Mouse (Mus musculus): ENCODE measurements around the gene Lcp2. TPM values are rescaled to one million over a fixed set of nuclear protein-coding genes. Genes with fewer than 3 reads are reported as not detected.
A peak's percentile ranks its signal among the peaks of the same experiment; 100 is the strongest.

Gene Lcp2
- polyA plus RNA-seq, 1 experiment from 2014 or later = 1.2 TPM

GRCm38 (mm10) chr11:34053031-34053818 lies 6.5 kb downstream of the Lcp2 start:
- no peak overlapping the region for H3K4me3 ChIP-seq
- no peak for DNase-seq (ENCODE audit: low spot score)
- H3K27ac ChIP-seq = no peak overlapping the region
- H3K27me3 ChIP-seq (ENCODE audit: low read depth, poor library complexity, severe bottlenecking) = no peaks in the 10 kb centered on the region
- H3K4me1 ChIP-seq = no peaks in the 10 kb centered on the region
- WGBS = 88% methylated on average over 6 of the region's 6 CpGs
- no peaks in the 10 kb centered on the region for H3K36me3 ChIP-seq
- no peaks in the 10 kb centered on the region for H3K9me3 ChIP-seq (replicated peaks)

- Histone ChIP-seq H3K4me1 (no peaks in the 10 kb centered on the region), H3K36me3 (no peaks in the 10 kb centered on the region), H3K9me3 (replicated peaks) (no peaks in the 10 kb centered on the region), H3K4me3 (no peak overlapping the region), H3K27me3 (ENCODE audit: low read depth, poor library complexity, severe bottlenecking) (no peaks in the 10 kb centered on the region), H3K27ac (no peak overlapping the region)
- no peak for DNase-seq (ENCODE audit: low spot score)
- 83% methylated on average over 7 of the region's 7 CpGs for WGBS
These were observed 7.5 kb downstream of the Lcp2 start for GRCm38 (mm10) chr11:34054031-34054727.

GRCm38 (mm10) chr11:34056715-34057114 lies 10.0 kb downstream of the Lcp2 start:
- no peak for DNase-seq (ENCODE audit: low spot score)
- WGBS = 89% methylated on average over 1 of the region's 1 CpGs
- Histone ChIP-seq H3K27ac (no peak overlapping the region), H3K27me3 (ENCODE audit: low read depth, poor library complexity, severe bottlenecking) (no peaks in the 10 kb centered on the region), H3K36me3 (no peaks in the 10 kb centered on the region), H3K9me3 (replicated peaks) (no peaks in the 10 kb centered on the region), H3K4me3 (no peak overlapping the region), H3K4me1 (no peaks in the 10 kb centered on the region)

DNA sequence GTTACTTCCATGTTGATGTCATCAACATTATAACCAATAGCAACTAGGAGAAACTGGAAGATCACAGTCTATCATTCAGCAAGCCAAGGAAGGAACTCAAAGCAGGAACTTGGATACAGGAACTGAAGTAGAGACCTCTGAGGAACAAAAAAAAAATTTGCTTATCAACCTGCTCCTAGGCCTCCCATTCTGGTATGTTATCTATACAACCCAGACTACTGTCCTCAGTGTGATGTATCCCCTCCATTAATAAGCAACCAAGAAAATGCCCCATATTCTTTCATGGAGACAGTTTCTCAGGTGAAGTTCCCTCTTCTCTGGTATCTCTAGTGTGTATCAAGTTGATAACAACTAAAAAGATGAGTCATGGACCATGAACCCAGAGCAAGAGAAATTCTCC lies 11.6 kb downstream of the Lcp2 start:
- Histone ChIP-seq H3K27ac (no peak overlapping the region), H3K27me3 (ENCODE audit: low read depth, poor library complexity, severe bottlenecking) (no peaks in the 10 kb centered on the region), H3K36me3 (no peaks in the 10 kb centered on the region), H3K4me3 (no peak overlapping the region), H3K9me3 (replicated peaks) (no peaks in the 10 kb centered on the region), H3K4me1 (no peaks in the 10 kb centered on the region)
- DNase-seq (ENCODE audit: low spot score) = no peak

DNA sequence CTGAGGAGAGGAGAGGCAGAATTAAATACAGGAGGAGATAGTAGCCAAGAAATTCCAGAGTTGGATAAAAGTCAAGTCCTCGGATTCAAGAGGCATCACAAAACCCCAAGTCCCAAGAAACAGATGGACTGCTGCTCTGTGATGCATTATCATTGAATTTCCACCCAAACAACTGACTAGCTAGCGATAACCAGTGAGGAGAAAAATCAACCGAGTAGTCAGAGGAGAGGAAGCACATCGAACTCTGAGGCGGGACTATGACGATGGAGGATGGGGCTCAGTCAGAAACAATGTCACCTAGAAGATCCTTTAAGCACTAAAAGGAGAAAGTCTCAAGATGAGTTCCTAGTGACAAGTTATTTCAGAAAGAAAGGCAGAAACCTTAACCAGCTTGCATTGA lies 12.2 kb downstream of the Lcp2 start:
- no peaks in the 10 kb centered on the region for H3K27me3 ChIP-seq (ENCODE audit: low read depth, poor library complexity, severe bottlenecking)
- H3K4me1 ChIP-seq = peaks cover 4% of the 10 kb centered on the region
- DNase-seq (ENCODE audit: low spot score) = no peak
- no peak overlapping the region for H3K27ac ChIP-seq
- H3K9me3 ChIP-seq (replicated peaks) = no peaks in the 10 kb centered on the region
- no peaks in the 10 kb centered on the region for H3K36me3 ChIP-seq
- no peak overlapping the region for H3K4me3 ChIP-seq
- WGBS = 90% methylated on average over 6 of the region's 6 CpGs

DNA sequence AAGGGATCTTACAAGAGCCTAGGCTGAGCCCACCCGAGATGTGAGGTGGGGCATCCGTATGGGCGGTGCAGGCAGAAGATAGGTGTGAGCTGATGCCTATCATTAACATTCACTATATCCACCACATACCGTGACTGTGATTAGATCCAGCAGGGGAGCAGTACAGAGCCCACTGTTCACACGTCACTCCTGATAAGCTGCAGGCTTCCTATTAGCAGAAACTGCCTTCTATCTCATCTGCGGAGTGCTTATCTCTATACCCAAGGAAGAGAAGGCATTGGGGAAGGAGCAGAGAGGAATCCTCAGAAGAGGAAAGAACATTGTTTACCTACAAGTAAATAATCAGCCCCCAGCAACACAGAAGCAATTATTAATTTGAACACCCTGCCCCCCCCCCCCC lies 15.0 kb downstream of the Lcp2 start:
- no peak for DNase-seq (ENCODE audit: low spot score)
- Histone ChIP-seq H3K36me3 (no peaks in the 10 kb centered on the region), H3K4me1 (peaks cover 7% of the 10 kb centered on the region), H3K27me3 (ENCODE audit: low read depth, poor library complexity, severe bottlenecking) (no peaks in the 10 kb centered on the region), H3K4me3 (no peak overlapping the region), H3K27ac (no peak overlapping the region), H3K9me3 (replicated peaks) (no peaks in the 10 kb centered on the region)
- 47% methylated on average over 6 of the region's 6 CpGs for WGBS

DNA sequence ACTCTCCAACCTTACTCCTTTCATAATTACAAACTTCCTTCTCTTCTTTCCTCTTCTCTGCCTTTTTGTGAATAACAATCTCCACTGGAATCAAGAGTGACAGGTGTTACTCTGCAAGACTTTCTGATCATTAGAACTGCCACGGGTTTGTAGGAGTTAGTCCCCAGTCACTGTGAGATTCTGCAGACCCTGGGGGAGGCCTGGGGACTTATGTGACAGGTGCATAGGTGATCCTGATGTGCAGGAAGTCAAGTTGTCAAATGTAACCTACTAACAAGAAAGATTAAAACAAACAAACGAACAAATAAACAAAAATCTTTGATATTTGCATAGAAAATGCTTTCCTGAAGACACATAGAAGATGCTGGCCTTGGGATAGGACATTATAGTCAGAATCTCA lies 16.5 kb downstream of the Lcp2 start:
- H3K27me3 ChIP-seq (ENCODE audit: low read depth, poor library complexity, severe bottlenecking) = no peaks in the 10 kb centered on the region
- peaks cover 7% of the 10 kb centered on the region for H3K4me1 ChIP-seq
- 78% methylated on average over 2 of the region's 2 CpGs for WGBS

DNA sequence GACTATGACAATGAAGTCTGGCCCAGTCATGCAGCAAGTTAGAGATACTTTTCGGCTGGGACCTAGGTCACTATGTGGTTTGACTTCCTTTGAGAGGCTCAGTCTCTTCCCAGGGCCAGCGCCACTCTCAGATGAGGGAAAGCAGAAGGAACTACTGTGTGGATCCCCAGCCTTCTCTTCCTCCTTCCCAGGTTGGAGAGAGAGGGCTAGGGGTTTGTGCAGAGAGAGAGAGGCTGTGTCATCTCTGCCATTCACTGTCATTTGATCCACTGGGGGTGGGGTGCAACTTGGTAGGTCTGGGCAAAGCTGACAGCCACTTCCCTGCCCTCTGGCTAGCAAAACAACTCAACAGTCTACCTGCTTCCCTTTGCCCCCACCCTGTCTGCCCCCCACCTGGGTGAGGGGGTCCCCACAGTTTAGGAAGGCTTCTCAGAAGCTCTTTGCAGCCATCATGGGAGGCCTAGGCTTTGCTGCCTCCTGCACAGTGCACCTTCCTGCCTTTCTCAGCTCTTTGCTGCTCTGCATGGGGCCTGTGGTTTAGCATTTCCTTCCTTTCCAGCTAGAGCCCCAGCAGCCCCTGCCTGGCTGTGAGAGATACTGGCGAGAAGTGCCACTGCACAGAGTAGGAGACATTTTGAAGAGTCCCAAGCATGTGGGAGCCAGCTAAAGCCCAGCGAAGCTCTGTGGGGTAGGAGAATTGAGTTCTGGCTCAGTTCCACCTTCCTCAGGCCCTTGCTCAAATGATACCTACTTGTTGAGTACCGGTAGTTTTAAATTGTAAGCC lies 17.2 kb downstream of the Lcp2 start:
- Histone ChIP-seq H3K9me3 (replicated peaks) (no peaks in the 10 kb centered on the region), H3K27me3 (ENCODE audit: low read depth, poor library complexity, severe bottlenecking) (no peaks in the 10 kb centered on the region), H3K4me3 (no peak overlapping the region), H3K36me3 (no peaks in the 10 kb centered on the region), H3K27ac (peak overlapping the region; percentile 46), H3K4me1 (peaks cover 7% of the 10 kb centered on the region)
- DNase-seq (ENCODE audit: low spot score) = no peak
- WGBS = 53% methylated on average over 5 of the region's 5 CpGs

More for the DNA sequence above, 16.5 kb downstream of the Lcp2 start:
- no peak overlapping the region for H3K4me3 ChIP-seq
- no peaks in the 10 kb centered on the region for H3K36me3 ChIP-seq
- no peak overlapping the region for H3K27ac ChIP-seq
- DNase-seq (ENCODE audit: low spot score) = no peak
- H3K9me3 ChIP-seq (replicated peaks) = no peaks in the 10 kb centered on the region

GRCm38 (mm10) chr11:34070596-34070995 lies 23.9 kb downstream of the Lcp2 start:
- peaks cover 8% of the 10 kb centered on the region; the same call in 1 of the 2 replicates for H3K27me3 ChIP-seq (ENCODE audit: low read depth, poor library complexity, severe bottlenecking)
- no peak overlapping the region for H3K27ac ChIP-seq
- H3K36me3 ChIP-seq = no peaks in the 10 kb centered on the region
- H3K9me3 ChIP-seq (replicated peaks) = no peaks in the 10 kb centered on the region
- H3K4me1 ChIP-seq = peaks cover 2% of the 10 kb centered on the region; the same call in 1 of the 2 replicates
- no peak overlapping the region for H3K4me3 ChIP-seq
- DNase-seq (ENCODE audit: low spot score) = no peak

DNA sequence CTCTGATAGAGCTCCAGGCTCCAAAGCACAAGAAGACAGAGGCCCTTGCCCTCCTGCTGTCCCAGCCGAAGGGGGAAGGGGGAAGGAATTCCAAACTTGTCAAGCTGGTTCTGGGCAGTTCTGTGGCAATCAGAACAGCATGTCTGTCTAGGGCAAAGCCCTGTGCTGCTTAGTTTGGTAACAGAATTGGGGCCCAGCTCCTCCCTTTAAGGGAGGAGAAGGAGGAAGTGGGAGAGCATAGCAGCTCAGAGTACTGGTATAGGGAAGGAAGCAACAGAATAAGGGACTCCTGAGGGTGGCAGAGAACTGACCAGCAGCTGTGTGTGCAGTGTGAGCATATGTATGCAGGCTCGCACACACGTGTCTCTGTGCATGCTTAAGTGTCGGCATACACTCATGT lies 25.6 kb downstream of the Lcp2 start:
- 75% methylated on average over 4 of the region's 4 CpGs for WGBS
- Histone ChIP-seq H3K4me1 (peaks cover 2% of the 10 kb centered on the region; the same call in 1 of the 2 replicates), H3K27ac (no peak overlapping the region), H3K27me3 (ENCODE audit: low read depth, poor library complexity, severe bottlenecking) (peaks cover 8% of the 10 kb centered on the region; the same call in 1 of the 2 replicates), H3K36me3 (no peaks in the 10 kb centered on the region), H3K9me3 (replicated peaks) (no peaks in the 10 kb centered on the region), H3K4me3 (no peak overlapping the region)
- DNase-seq (ENCODE audit: low spot score) = no peak

DNA sequence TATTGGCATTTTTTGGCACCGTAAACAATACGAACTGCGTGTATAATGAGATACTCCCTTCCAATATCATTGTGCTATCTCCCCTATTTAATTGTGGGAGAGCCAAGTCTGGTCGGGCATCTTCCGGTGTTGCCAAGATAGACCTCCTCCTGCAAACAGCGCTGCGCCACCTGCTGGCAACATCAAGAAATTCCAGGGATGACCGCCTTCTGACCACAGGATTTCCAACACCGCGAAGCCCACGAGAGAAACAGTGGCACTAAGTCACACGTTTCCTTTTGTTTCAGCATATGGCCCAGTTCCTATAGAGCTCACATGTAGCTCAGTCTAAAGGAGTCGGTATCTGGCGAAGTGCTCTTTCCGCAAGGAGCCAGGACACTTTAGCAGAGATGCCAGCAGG lies 27.1 kb downstream of the Lcp2 start:
- H3K4me3 ChIP-seq = no peak overlapping the region
- H3K4me1 ChIP-seq = peaks cover 2% of the 10 kb centered on the region; the same call in 1 of the 2 replicates
- peak; percentile 84 for DNase-seq (ENCODE audit: low spot score)
- WGBS = 18% methylated on average over 15 of the region's 15 CpGs
- H3K9me3 ChIP-seq (replicated peaks) = no peaks in the 10 kb centered on the region
- H3K36me3 ChIP-seq = no peaks in the 10 kb centered on the region
- H3K27ac ChIP-seq = no peak overlapping the region
- H3K27me3 ChIP-seq (ENCODE audit: low read depth, poor library complexity, severe bottlenecking) = peaks cover 8% of the 10 kb centered on the region; the same call in 1 of the 2 replicates

DNA sequence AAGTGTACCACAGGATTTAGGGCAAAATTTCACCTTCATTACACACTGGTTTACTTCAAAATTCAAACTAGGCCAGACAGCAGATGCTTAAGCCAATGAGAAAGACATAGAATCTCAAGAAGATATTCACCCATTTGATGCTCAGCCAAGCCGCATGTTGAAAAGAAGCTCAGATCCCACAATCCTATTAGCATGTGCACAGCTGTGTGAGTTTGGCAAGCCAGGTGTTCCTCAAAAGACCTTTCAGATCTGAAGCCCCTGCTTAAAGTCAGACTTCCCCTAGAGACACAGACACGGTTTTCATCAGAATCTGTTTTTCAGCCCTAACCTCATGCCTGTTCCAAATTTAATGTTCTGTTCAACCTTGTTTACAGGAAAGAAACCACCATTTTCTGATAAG lies 31.1 kb downstream of the Lcp2 start:
- no peak overlapping the region for H3K4me3 ChIP-seq
- H3K4me1 ChIP-seq = no peaks in the 10 kb centered on the region
- WGBS = 87% methylated on average over 2 of the region's 2 CpGs
- H3K27me3 ChIP-seq (ENCODE audit: low read depth, poor library complexity, severe bottlenecking) = peaks cover 8% of the 10 kb centered on the region; the same call in 1 of the 2 replicates
- no peaks in the 10 kb centered on the region for H3K9me3 ChIP-seq (replicated peaks)
- DNase-seq (ENCODE audit: low spot score) = no peak
- no peak overlapping the region for H3K27ac ChIP-seq
- H3K36me3 ChIP-seq = no peaks in the 10 kb centered on the region

DNA sequence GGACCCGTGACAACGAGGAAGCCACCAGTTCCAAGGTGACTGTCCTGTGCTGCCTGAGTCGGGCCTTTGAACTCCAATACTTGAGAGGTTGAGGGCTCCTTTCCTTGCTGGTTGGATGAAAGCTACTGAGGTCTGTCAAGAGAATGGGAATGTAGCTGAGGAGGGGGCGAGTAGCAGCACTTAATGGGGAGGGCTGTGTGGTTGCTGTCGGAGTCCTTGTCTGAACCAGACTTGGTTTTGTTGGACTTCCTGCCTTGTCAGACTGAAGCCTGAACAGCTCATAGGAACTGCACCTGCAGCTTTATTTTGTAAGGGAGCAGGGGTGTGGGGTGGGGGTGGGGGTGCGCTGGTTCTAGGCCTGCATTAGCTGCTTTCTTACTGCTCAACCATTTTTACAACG lies 31.9 kb downstream of the Lcp2 start:
- 88% methylated on average over 7 of the region's 7 CpGs for WGBS
- H3K4me3 ChIP-seq = no peak overlapping the region
- DNase-seq (ENCODE audit: low spot score) = no peak

More for the DNA sequence above, 31.9 kb downstream of the Lcp2 start:
- Histone ChIP-seq H3K27ac (no peak overlapping the region), H3K9me3 (replicated peaks) (no peaks in the 10 kb centered on the region), H3K27me3 (ENCODE audit: low read depth, poor library complexity, severe bottlenecking) (peaks cover 8% of the 10 kb centered on the region; the same call in 1 of the 2 replicates), H3K36me3 (no peaks in the 10 kb centered on the region), H3K4me1 (no peaks in the 10 kb centered on the region)
